Mouse (Mus musculus): ENCODE results near the gene Taf1d.
"Not testable (repeated sequence)": the region's sequence is repeated elsewhere in the genome, so short reads cannot be mapped to it uniquely, and the experiment has no call there.

The Taf1d gene

GRCm38 (mm10) chr9:15308254-15308653 is 2.2 kb downstream of the Taf1d start:
- DNase-seq (ENCODE audit: low spot score in 2 of 2) = no peak

GRCm38 (mm10) chr9:15309425-15309824 is 3.4 kb downstream of the Taf1d start:
- DNase-seq (ENCODE audit: low spot score in 2 of 2) = no peak

GRCm38 (mm10) chr9:15310179-15310578 is 4.2 kb downstream of the Taf1d start:
- DNase-seq (ENCODE audit: low spot score in 2 of 2) = no peak

GRCm38 (mm10) chr9:15312054-15312735 is 6.2 kb downstream of the Taf1d start:
- no peak for DNase-seq (ENCODE audit: low spot score in 2 of 2)

- DNase-seq (ENCODE audit: low spot score in 2 of 2) = no peak
Observed at GRCm38 (mm10) chr9:15313633-15314032, 7.6 kb downstream of the Taf1d start.

GRCm38 (mm10) chr9:15314619-15315018 is 8.6 kb downstream of the Taf1d start:
- DNase-seq (ENCODE audit: low spot score in 2 of 2) = no peak

GRCm38 (mm10) chr9:15316296-15316695 is 10.3 kb downstream of the Taf1d start:
- DNase-seq (ENCODE audit: low spot score in 2 of 2) = not testable (repeated sequence)

GRCm38 (mm10) chr9:15317223-15318169 is 11.5 kb downstream of the Taf1d start:
- DNase-seq (ENCODE audit: low spot score in 2 of 2) = no peak

- DNase-seq (ENCODE audit: low spot score in 2 of 2) = no peak
Observed at GRCm38 (mm10) chr9:15318170-15318742, 12.2 kb downstream of the Taf1d start.

GRCm38 (mm10) chr9:15337776-15338175 is 31.8 kb downstream of the Taf1d start:
- DNase-seq (ENCODE audit: low spot score in 2 of 2) = no peak

GRCm38 (mm10) chr9:15349925-15350324 is 43.9 kb downstream of the Taf1d start:
- DNase-seq (ENCODE audit: low spot score in 2 of 2) = no peak

- no peak for DNase-seq (ENCODE audit: low spot score in 2 of 2)
Observed at GRCm38 (mm10) chr9:15356916-15357483, 51.0 kb downstream of the Taf1d start.

GRCm38 (mm10) chr9:15357484-15358275 is 51.7 kb downstream of the Taf1d start, which contains the start of gene Cep295:
Cep295 (minus strand) TSS chr9:15357788.
- peak; percentile 91 to 95 for DNase-seq (ENCODE audit: low spot score in 2 of 2)

GRCm38 (mm10) chr9:15364843-15365242 is 58.8 kb downstream of the Taf1d start:
- DNase-seq (ENCODE audit: low spot score in 2 of 2) = no peak

- DNase-seq (ENCODE audit: low spot score in 2 of 2) = no peak
Observed at GRCm38 (mm10) chr9:15365856-15366255, 59.8 kb downstream of the Taf1d start.

GRCm38 (mm10) chr9:15366260-15366659 is 60.2 kb downstream of the Taf1d start:
- DNase-seq (ENCODE audit: low spot score in 2 of 2) = no peak

Data from right cerebral cortex, postnatal 36 days (tissue).